ENCODE assay signal across 11 mouse cellular contexts in genomic region chr2:57905184-57905583, GRCm38 (mm10).
DNase-seq lines count a peak whose midpoint lies in the region; ATAC-seq lines count a peak whose summit lies in the region.
"Had no signal": no experiment of that assay in that cellular context is flagged by ENCODE, and none has a peak within 500 bp of the region (broad histone marks: within the 10 kb centered on the region; RNA-seq: fewer than 3 reads in every experiment).

No protein-coding gene starts in this region.

- ATAC-seq in frontal cortex, adult (ENCODE audit: low TSS enrichment): peak; percentile 53
- ATAC-seq: midbrain, embryonic 13.5 days had no signal

- DNase-seq in frontal cortex, postnatal 25 days (ENCODE audit: low spot score in 2 of 2): no peak
- DNase-seq in cerebellum, adult 11 months: peak; percentile 52
- DNase-seq in cerebellum, postnatal 25 days: peak; percentile 54 to 71
- DNase-seq in right cerebral cortex, postnatal 14 days: peak; percentile 17
- no peak for DNase-seq in kidney, postnatal 10 days
- no peak for DNase-seq in lung, postnatal 4 days
- DNase-seq: kidney, adult 9 months; lung, postnatal 14 days; thymus, adult 18-20 months had no signal

Comparison
In these comparisons a context has a peak if more than half of its experiments do, and no peak if none do; other contexts are left out.
1. DNase-seq: peak in cerebellum, adult 11 months (single experiment), cerebellum, postnatal 25 days (2 of 2) and right cerebral cortex, postnatal 14 days (single experiment); none in frontal cortex, postnatal 25 days (0 of 2), kidney, postnatal 10 days (single experiment) and lung, postnatal 4 days (0 of 2).